Mouse (Mus musculus): ENCODE measurements around the gene Rps26.

DNA sequence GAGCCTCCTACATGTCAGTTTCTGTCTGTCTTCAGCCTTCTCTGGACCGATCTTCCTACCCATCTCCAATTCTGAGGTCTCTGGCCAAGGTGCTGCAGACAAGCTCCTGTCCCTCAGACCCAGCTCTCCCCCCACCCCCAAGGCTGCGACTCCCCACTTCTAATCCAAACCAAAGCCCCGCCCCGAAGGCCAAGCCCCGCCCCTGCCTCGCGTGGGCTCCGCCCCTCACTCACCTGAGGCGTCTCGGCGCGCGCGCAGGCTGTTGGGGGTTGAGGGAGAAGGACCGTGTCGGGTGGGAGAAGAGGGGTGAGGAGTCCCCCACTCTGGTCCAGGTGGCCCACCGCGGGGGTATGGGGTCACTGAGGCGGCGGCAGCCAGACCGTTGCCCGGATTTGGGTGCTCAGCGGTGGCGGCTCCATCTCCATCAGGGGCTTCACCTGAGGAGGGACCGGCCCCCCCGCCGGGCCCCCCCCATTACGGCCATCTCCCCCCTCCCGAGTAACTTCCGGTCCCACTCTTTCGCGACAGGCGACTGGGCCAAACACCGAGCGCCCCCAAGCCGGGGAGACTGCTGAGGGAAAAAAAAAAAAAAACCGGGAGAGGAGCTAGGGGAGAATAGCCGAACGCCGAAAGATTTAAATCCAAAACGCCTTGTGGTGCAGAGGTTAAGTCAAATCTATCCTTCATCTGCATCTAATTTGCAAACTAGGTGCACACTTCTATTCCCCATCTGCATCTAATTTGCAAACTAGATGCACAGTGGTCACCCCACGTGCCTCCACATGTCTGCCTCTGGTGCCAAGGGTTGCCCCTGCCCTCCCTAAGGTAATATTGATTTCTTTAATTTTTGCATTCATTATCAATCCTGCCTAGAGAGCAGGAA is 42.5 kb upstream of the Rps26 start:
- TF ChIP-seq TCF12 (IDR thresholded peaks at IDR 0.05; ENCODE audit: insufficient read depth, poor library complexity, severe bottlenecking): no peak
- no peak for TF ChIP-seq POLR2A (IDR thresholded peaks at IDR 0.05; ENCODE audit: insufficient read length, low read depth)
